Mouse (Mus musculus) neutrophil, adult 5-6 weeks (primary cell): ENCODE data around the gene Rbfox3. TPM values are rescaled to one million over a fixed set of nuclear protein-coding genes. Genes with fewer than 3 reads are reported as not detected.

ENCODE experiments used
- ATAC-seq: fragments of 151-379, 151-347 bp; 2 replicates; pipeline ENCODE4 v1.8.0; 2017; ENCODE audit warnings: mild to moderate bottlenecking, moderate TSS enrichment; ENCODE audit not compliant: insufficient number of reproducible peaks, poor library complexity, low FRiP score, severe bottlenecking; ENCODE audit errors: extremely low read depth
- total RNA-seq: library from RNA; stranded (forward); fragments of 200-1000 nt; gene quantifications from 2 replicates; pipeline ENCODE4 v1.2.3, GENCODE M21; 2017

The Rbfox3 gene
- total RNA-seq, 1 experiment from 2014 or later, result not detected

DNA sequence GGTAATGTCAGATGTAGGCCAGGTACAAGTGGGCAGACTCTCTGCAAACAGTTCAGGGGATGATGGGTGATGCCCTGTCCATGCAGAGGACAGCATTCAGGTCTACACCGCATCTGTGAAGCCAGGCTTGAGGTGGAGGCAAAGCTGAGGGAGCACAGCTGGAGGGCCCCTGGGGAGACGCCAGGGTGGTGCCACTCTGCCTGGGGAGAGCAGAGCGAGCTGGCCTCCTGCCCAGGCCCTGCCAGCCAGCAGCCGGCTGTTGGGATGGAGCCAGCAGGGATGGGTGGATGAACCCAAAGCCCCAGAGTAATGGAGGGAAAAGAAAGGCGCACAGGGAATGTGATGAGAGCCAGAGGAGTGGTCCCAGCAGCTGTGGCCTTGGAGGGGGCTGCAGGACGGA, 399.5 kb downstream of the Rbfox3 start:
- ATAC-seq, result no peak

DNA sequence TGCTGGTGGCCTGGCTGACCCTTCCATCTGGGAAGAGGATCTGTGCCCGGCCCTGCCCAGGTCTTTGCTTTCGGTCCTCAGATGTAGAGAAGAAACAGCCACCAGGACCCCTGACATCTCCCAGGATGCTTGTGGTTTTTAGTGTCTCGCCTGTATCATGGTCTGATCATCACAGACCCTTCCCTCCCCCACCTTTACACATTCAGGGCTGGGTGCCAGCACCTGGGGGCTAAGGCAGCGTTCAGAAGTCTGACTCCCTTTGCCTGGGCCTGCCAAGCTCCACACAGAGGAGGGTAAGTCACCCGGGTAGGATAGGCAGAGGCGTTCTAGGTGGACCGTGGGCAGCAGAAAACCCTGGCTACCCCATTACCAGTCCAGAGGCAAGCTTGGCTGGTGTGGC, 403.1 kb downstream of the Rbfox3 start:
- ATAC-seq, result no peak

- ATAC-seq, result no peak
These were observed 403.5 kb downstream of the Rbfox3 start for GRCm38 (mm10) chr11:118507904-118508303.

DNA sequence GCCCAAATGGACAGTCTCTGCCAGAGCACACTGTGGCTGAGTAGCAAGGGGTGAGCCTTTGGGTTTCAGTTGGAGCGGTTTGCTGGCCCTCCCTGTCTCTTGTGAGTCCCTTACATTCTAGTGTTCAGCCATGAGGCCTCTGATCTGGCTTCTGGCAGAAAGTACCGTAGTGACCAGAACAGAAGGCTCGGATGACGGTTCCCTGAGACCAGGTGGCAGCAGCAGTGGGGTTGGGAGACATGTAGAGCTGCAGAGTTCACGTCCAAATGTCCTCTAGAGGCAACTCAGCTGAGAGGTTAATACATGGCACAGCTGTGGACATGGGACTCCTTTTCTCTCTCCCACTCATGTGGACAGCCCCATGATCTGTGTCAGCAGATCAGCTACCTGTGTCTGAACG, 404.3 kb downstream of the Rbfox3 start:
- no peak for ATAC-seq

- no peak for ATAC-seq
These were observed 407.3 kb downstream of the Rbfox3 start for GRCm38 (mm10) chr11:118504180-118504454.

DNA sequence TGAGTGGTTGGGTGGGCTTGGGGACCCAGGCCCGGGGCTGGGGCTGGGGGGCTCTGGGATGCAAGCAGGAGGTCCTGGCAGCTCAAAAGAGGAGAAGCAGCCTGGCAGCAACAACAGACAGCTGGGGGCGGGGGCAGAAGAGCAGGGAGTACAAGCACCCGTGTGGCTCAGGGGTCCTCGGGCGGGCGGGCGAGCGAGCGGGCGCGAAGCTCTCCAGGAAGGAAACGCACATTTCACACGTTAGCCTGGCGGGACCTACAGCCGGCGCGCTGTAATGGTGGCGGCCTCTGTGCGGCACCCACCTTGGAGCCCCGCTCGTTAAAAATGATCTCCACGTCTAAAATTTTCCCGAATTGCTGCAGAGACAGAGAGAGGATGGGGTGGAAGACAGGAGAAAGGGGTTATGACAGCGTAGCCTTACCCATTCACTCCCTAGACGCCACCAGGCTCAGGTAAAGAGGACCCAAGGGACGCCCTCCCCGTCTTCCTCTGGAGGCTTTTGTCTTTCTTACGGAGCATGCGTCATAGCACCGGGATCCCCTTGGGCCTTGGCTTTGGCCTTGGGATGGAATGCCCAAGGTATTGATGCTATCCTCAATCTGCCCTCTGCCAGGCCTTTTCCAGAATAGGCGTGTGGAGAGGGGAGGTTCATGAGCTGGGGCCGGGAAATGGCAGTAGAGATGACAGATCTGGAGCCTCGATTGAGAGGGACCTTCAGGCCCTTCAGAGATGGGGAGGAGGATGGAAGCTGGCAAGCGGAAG, 407.8 kb downstream of the Rbfox3 start:
- no peak for ATAC-seq

DNA sequence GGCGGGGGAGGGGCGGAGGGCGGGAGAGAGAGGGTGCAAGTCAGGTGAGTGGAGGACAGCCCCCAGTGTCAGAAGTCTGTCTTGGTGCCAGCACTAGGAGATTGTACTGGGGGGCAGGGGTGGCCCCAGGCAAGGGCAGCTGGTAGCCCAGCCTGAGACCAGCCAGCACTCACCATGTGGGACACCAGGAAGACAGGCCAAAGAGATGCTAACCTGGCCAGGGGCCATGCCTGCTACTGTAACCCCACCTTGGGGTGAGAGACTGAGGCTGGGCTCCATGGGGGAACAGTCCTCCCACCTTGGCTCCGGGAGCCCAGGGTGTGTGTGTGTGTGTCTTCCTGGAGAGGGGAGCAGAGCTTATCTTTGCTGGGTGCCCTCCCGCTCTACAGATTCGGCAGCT, 408.4 kb downstream of the Rbfox3 start:
- no peak for ATAC-seq

- ATAC-seq, result no peak
These were observed 415.2 kb downstream of the Rbfox3 start for GRCm38 (mm10) chr11:118496066-118496689.

- no peak for ATAC-seq
These were observed 416.3 kb downstream of the Rbfox3 start for GRCm38 (mm10) chr11:118495065-118495464.

DNA sequence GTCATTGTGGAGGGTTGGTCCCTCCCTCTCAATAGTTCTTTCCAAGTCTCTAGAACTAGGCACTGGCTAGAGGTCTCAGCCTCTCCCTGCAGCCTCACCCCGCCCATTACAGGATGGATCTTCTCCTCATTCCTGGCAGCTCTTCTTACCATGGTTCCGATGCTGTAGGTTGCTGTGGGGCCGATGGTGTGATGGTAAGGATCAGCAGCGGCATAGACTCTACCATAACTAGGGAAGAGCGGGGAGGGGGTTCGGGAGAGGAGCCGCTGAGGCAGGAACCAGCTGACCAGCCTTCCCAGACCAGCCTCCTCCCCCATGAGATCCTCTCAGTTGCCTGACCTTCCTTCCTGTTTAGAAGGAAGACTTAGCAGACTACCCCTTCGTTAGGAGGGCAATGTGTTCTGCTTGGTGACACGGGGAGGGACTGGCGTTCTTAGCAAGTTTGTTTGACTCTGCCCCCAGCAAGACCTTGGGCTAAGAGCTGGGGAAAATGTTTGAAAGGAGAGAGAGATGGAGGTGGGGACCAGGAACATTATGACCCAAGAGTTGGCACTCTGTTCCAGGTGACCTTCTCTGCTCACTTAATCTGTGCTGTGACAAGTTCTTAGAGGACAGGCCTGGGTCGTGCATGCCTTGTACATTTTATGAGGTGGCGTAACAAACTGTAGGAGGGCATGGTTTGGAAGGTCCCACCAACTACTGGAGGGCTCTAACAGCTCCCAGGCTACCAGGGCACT, 417.2 kb downstream of the Rbfox3 start:
- ATAC-seq, result no peak

DNA sequence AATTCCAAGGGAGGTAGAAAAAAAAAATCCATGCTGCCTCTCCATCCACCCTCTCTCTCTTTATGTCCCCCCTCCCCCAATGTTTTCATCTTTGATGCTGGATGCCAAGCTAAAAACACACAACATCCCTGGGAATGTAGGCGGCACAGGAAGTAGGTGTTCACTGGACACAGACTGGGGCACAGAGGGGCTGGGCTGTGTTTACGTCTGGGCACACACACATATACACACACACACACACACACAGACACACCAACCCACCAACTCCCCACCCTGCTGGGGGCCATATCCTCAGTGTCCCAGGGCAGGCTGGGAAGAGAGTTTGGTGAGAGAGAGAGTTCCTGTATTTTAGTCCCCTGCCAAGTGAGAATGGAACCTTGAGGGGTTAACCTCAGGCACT, 417.9 kb downstream of the Rbfox3 start:
- ATAC-seq, result no peak

GRCm38 (mm10) chr11:118491230-118491629, 420.2 kb downstream of the Rbfox3 start:
- no peak for ATAC-seq

GRCm38 (mm10) chr11:118490566-118491218, 420.7 kb downstream of the Rbfox3 start:
- ATAC-seq, result no peak

- ATAC-seq, result no peak
These were observed 422.5 kb downstream of the Rbfox3 start for GRCm38 (mm10) chr11:118488907-118489270.

- no peak for ATAC-seq
These were observed 423.0 kb downstream of the Rbfox3 start for GRCm38 (mm10) chr11:118488191-118488906.

DNA sequence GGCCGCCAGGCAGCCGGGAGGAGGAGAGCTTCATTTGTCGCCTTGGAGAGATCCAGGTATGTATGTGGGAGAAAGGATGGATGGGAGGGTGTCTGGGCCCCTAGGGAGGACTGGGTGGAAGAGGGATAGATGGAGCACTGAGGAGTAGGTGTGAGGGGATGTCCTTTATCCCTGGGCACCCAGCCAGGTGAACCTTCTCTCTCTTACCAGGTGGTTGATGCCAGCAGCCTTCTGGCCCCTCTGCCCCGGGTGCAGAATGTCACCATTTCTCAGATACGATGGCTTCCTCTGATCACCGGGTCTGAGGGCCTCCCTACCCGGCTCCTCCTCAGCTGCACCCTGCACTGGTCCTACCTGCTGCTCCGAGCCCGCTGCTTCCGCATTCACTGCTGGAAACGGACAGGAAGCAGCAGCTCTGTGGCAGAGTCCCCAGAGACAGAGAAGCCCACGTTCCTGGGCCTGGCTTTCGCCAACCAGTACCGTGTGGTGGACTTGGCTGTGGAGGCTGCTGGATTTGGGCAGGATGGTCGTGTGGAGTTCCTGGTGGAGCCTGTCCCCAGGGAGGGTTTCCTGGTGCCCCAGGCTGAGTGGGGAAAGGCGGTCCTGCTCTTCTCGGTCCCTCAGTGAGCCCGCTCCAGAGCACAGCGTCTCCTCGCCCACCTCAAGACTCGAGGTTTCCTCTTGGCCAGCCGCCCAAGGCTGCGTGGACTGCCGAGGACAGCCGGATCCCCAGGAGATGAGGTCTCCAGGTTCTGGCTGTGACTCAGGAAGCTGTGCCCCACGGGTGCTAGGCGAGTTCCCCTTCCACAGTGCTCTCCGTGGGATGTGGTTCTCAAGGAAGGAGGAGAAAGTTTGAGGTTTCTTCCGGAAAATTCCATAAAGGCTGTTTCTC, 424.3 kb downstream of the Rbfox3 start:
- no peak for ATAC-seq

DNA sequence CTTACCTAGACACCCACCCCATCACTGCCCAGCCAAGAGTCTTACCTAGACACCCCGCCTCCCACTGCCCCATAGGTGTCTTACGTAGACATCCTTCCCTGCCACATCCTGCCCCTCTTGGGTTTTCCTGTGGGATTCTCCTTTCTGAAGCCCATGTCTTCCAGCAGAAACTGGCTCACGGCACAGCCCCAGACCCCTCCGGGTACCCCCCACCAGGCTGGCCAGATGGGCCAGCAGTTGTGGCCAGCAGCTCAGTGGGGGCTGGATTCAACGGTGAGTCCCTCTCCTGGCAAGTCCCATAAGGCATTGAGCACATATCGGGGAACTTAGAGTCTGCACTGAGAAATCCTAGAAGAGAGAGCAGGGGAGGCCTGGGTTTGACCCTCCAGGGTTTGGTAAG, 425.1 kb downstream of the Rbfox3 start:
- no peak for ATAC-seq

- no peak for ATAC-seq
These were observed 425.6 kb downstream of the Rbfox3 start for GRCm38 (mm10) chr11:118485780-118486179.
